Mouse (Mus musculus): ENCODE data around the gene Pard3. TPM values are rescaled to one million over a fixed set of nuclear protein-coding genes. Genes with fewer than 3 reads are reported as not detected.

Gene Pard3
- polyA plus RNA-seq, 1 experiment from 2014 or later: 27.3 TPM

DNA sequence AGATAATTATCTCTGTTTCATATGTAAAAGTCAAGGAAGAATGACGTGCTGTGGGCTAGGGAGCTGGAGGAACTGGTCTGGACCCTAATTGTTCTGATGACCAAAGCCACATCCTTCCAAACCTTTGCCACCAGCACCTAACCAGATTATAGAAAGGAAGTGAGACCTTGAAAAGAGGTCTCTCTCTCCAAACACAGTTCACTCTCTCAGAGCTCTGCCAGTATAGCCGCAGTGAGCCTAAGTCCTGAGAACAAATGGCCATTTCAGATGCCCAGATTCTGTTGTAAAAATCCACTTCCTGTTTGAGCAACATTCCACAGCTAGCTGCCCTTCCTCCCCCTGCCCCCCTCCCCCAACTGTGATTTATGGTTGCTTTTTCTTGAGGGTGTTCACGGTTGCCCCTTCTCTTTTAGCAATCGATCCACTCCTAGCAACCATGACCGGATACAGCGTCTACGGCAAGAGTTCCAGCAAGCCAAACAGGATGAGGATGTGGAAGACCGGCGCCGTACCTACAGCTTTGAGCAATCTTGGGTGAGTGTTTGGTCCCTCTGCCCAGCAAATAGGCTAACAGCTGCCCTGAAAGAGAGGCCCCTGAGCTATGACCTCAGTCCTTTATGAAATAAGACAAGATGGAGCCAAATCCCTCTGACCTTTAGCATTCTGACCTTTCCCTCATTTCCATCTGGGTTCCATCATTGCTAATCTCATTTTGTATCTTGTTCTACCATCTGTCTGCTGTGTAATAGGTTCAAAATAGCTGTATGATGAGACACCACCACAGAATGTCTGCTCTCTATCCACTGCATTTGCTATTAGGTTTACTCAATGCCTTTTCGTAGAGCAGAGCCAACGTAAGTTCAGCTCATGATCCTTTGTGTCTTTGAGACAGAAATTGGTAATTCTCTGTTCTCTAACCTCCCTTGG lies 529.2 kb downstream of the Pard3 start:
- H3K9me3 ChIP-seq (ENCODE audit: control insufficient read depth, low read length): no peaks in the 10 kb centered on the region
- H3K9ac ChIP-seq (replicated peaks; ENCODE audit: low read length): no peak overlapping the region
- H3K36me3 ChIP-seq (ENCODE audit: control insufficient read depth, insufficient read depth, low read length): no peaks in the 10 kb centered on the region
- H3K4me2 ChIP-seq (ENCODE audit: low read length): no peak overlapping the region
- peaks cover 6% of the 10 kb centered on the region; the same call in 1 of the 2 replicates for H3K4me1 ChIP-seq (ENCODE audit: control insufficient read depth, insufficient read depth, low read length)
- no peaks in the 10 kb centered on the region for H3K27me3 ChIP-seq (ENCODE audit: control insufficient read depth, insufficient read depth, low read length)
- DNase-seq (no peak), ATAC-seq (ENCODE audit: low FRiP score, low TSS enrichment) (no peak)
- no peak overlapping the region for H3K27ac ChIP-seq (replicated peaks; ENCODE audit: low read depth, low read length)
- no peak overlapping the region for H3K4me3 ChIP-seq (replicated peaks; ENCODE audit: low read depth, low read length)
- 90% methylated on average over 12 of the region's 12 CpGs for WGBS

DNA sequence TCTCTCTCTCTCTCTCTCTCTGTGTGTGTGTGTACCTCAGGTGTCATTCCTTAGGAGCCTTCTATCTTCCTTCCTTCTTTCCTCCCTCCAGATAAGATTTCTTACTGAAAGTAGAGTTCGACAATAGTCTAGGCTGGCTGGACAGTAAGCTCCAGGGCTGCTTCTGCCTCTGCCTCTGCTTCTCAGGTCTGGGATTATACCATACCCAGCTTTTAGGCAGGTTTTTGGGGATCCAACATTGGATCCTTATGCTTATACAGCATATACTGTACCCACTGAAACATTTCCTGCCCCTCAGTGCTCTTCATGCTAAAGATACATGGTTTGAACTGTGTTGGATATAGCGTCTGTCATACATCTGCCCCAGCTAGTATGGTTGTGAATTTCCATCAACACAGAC lies 536.9 kb downstream of the Pard3 start:
- ATAC-seq (ENCODE audit: low FRiP score, low TSS enrichment): no peak
- H3K9me3 ChIP-seq (ENCODE audit: control insufficient read depth, low read length): no peaks in the 10 kb centered on the region
- 99% methylated on average over 2 of the region's 2 CpGs for WGBS
- H3K4me1 ChIP-seq (ENCODE audit: control insufficient read depth, insufficient read depth, low read length): no peaks in the 10 kb centered on the region
- DNase-seq: no peak
- no peak overlapping the region for H3K4me2 ChIP-seq (ENCODE audit: low read length)
- no peak overlapping the region for H3K4me3 ChIP-seq (replicated peaks; ENCODE audit: low read depth, low read length)
- H3K9ac ChIP-seq (replicated peaks; ENCODE audit: low read length): no peak overlapping the region
- no peaks in the 10 kb centered on the region for H3K27me3 ChIP-seq (ENCODE audit: control insufficient read depth, insufficient read depth, low read length)
- no peak overlapping the region for H3K27ac ChIP-seq (replicated peaks; ENCODE audit: low read depth, low read length)
- no peaks in the 10 kb centered on the region for H3K36me3 ChIP-seq (ENCODE audit: control insufficient read depth, insufficient read depth, low read length)

DNA sequence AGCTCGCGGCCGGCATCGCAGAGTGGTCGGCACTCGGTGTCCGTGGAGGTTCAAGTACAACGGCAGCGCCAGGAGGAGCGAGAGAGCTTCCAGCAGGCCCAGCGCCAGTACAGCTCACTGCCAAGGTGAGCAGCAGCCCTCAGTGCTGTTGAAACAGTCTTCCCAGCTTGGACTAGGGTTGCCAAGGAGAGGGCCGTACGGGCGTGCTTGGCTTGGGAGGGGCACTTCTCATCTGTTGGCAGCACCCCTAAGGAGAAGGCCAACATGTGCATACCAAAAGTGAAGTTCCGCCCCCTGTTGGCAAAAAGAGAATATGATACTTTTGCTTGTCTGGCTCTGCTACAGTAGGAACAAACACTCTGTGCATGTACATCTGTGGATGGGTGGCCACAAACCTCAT lies 539.4 kb downstream of the Pard3 start:
- H3K9ac ChIP-seq (replicated peaks; ENCODE audit: low read length): no peak overlapping the region
- no peak overlapping the region for H3K4me2 ChIP-seq (ENCODE audit: low read length)
- 97% methylated on average over 15 of the region's 15 CpGs for WGBS
- H3K4me1 ChIP-seq (ENCODE audit: control insufficient read depth, insufficient read depth, low read length): 0 out of 2 replicates have a peak, but pooled peaks cover 1% of the 10 kb centered on the region
- ATAC-seq (ENCODE audit: low FRiP score, low TSS enrichment): no peak
- H3K27ac ChIP-seq (replicated peaks; ENCODE audit: low read depth, low read length): no peak overlapping the region
- no peak for DNase-seq
- H3K4me3 ChIP-seq (replicated peaks; ENCODE audit: low read depth, low read length): no peak overlapping the region
- H3K36me3 ChIP-seq (ENCODE audit: control insufficient read depth, insufficient read depth, low read length): no peaks in the 10 kb centered on the region
- no peaks in the 10 kb centered on the region for H3K27me3 ChIP-seq (ENCODE audit: control insufficient read depth, insufficient read depth, low read length)
- no peaks in the 10 kb centered on the region for H3K9me3 ChIP-seq (ENCODE audit: control insufficient read depth, low read length)

DNA sequence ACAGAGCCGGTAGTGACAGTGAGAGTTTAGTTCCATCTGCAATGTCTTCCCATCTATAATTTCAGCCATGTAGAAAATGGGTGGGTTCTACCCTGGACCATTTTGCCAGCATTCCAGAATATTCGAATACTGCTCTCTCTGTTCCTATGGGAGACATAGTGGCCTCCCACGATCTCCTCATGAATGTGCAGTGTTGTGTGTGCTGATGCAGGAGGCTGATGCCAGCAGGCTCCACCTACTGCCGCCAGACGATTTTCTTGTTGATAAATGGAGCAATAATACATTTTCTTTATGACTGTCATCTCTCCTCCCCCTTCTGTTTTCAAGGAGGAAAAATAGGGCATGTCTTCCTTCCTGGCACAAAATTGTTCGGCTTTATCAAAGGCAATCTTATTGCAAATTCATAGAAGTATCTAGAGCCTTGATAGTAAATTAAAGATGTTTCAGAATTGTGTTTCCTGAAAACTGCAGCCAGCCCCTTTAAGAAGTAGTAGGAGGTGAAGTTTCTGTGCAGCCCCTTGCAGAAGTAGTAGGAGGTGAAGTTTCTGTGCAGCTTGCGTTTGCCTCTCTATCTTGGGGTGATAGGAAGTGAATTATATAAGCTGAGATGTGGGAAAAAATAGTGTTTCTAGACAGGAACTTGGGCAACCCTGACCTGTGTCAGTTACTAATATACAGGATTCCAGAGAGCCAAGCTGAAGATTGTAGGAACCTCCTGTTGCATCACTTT lies 545.0 kb downstream of the Pard3 start:
- Histone ChIP-seq H3K4me1 (ENCODE audit: control insufficient read depth, insufficient read depth, low read length) (0 out of 2 replicates have a peak, but pooled peaks cover 2% of the 10 kb centered on the region), H3K9me3 (ENCODE audit: control insufficient read depth, low read length) (no peaks in the 10 kb centered on the region), H3K4me2 (ENCODE audit: low read length) (no peak overlapping the region), H3K27me3 (ENCODE audit: control insufficient read depth, insufficient read depth, low read length) (no peaks in the 10 kb centered on the region), H3K36me3 (ENCODE audit: control insufficient read depth, insufficient read depth, low read length) (no peaks in the 10 kb centered on the region), H3K27ac (replicated peaks; ENCODE audit: low read depth, low read length) (no peak overlapping the region), H3K4me3 (replicated peaks; ENCODE audit: low read depth, low read length) (no peak overlapping the region), H3K9ac (replicated peaks; ENCODE audit: low read length) (no peak overlapping the region)
- ATAC-seq (ENCODE audit: low FRiP score, low TSS enrichment): no peak
- WGBS: 82% methylated on average over 7 of the region's 7 CpGs
- no peak for DNase-seq

DNA sequence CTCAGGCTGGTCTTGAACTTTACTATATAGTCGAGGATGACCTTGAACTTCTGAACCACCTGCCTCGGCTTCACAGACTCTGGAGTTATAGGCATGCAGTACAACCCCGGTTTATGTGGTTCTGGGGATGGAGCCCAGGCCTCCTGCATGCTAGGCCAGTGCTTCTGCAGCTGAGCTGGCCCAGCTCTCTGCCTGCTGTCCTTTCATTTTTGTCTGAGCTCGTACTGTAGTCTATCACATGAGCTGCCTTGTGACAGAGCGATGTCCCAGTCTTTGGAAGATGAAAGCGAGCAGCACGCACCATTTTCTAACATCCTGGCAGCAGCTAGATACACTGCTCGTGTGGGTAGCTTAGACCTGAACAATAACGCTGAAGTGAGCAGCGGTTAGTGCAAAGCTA lies 545.6 kb downstream of the Pard3 start:
- no peak overlapping the region for H3K4me2 ChIP-seq (ENCODE audit: low read length)
- WGBS: 85% methylated on average over 10 of the region's 10 CpGs
- H3K4me3 ChIP-seq (replicated peaks; ENCODE audit: low read depth, low read length): no peak overlapping the region
- no peaks in the 10 kb centered on the region for H3K9me3 ChIP-seq (ENCODE audit: control insufficient read depth, low read length)
- 0 out of 2 replicates have a peak, but pooled peaks cover 2% of the 10 kb centered on the region for H3K4me1 ChIP-seq (ENCODE audit: control insufficient read depth, insufficient read depth, low read length)
- no peak overlapping the region for H3K27ac ChIP-seq (replicated peaks; ENCODE audit: low read depth, low read length)
- ATAC-seq (ENCODE audit: low FRiP score, low TSS enrichment) (no peak), DNase-seq (no peak)
- H3K27me3 ChIP-seq (ENCODE audit: control insufficient read depth, insufficient read depth, low read length): no peaks in the 10 kb centered on the region
- H3K9ac ChIP-seq (replicated peaks; ENCODE audit: low read length): no peak overlapping the region
- no peaks in the 10 kb centered on the region for H3K36me3 ChIP-seq (ENCODE audit: control insufficient read depth, insufficient read depth, low read length)

DNA sequence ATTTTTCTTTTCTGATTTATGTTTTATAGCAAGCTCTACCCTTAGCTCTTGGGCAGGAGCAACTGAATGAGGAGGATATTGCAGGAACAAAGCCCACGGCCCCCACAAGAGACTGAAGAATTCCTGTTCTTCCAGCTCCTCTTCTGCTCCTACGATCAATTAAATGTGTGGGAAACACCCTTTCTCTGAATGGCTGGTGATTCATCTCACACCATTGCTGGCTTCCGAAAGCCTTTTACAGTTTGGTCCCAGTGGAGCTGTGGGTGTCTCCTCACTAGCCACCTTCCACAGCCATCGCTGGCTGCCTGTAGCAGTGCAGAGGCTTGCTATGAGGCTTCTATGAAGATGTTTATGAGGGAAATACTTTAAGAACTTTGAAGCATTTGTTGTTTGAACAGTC lies 550.5 kb downstream of the Pard3 start:
- Histone ChIP-seq H3K4me3 (replicated peaks; ENCODE audit: low read depth, low read length) (no peak overlapping the region), H3K27me3 (ENCODE audit: control insufficient read depth, insufficient read depth, low read length) (no peaks in the 10 kb centered on the region), H3K9me3 (ENCODE audit: control insufficient read depth, low read length) (no peaks in the 10 kb centered on the region), H3K9ac (replicated peaks; ENCODE audit: low read length) (no peak overlapping the region), H3K27ac (replicated peaks; ENCODE audit: low read depth, low read length) (no peak overlapping the region), H3K36me3 (ENCODE audit: control insufficient read depth, insufficient read depth, low read length) (no peaks in the 10 kb centered on the region), H3K4me2 (ENCODE audit: low read length) (no peak overlapping the region), H3K4me1 (ENCODE audit: control insufficient read depth, insufficient read depth, low read length) (no peaks in the 10 kb centered on the region)
- ATAC-seq (ENCODE audit: low FRiP score, low TSS enrichment): no peak
- WGBS: 85% methylated on average over 4 of the region's 4 CpGs
- DNase-seq: no peak

DNA sequence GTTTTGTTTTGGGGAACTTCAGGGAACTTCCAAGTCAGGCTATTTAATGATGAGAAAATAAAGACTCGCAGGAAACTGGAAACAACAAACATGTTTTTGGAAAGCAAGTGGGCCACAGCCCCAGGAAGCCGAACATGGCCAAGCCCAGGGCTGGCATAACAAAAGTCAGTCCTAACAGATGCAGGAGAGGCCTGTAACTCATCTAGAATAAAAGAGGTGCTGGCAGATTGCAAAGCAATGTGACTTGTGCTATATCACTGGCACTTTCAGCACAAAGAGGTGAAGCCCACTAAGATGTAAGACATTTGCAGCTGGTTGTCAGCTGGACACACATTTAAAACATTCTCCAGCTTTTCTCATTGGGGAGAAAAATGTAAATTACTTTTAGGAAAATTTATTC lies 553.0 kb downstream of the Pard3 start:
- no peaks in the 10 kb centered on the region for H3K36me3 ChIP-seq (ENCODE audit: control insufficient read depth, insufficient read depth, low read length)
- H3K4me2 ChIP-seq (ENCODE audit: low read length): no peak overlapping the region
- DNase-seq: no peak
- H3K27me3 ChIP-seq (ENCODE audit: control insufficient read depth, insufficient read depth, low read length): no peaks in the 10 kb centered on the region
- H3K27ac ChIP-seq (replicated peaks; ENCODE audit: low read depth, low read length): no peak overlapping the region
- WGBS: 91% methylated on average over 2 of the region's 2 CpGs
- no peaks in the 10 kb centered on the region for H3K9me3 ChIP-seq (ENCODE audit: control insufficient read depth, low read length)
- no peak overlapping the region for H3K9ac ChIP-seq (replicated peaks; ENCODE audit: low read length)
- no peaks in the 10 kb centered on the region for H3K4me1 ChIP-seq (ENCODE audit: control insufficient read depth, insufficient read depth, low read length)
- no peak for ATAC-seq (ENCODE audit: low FRiP score, low TSS enrichment)
- H3K4me3 ChIP-seq (replicated peaks; ENCODE audit: low read depth, low read length): no peak overlapping the region

DNA sequence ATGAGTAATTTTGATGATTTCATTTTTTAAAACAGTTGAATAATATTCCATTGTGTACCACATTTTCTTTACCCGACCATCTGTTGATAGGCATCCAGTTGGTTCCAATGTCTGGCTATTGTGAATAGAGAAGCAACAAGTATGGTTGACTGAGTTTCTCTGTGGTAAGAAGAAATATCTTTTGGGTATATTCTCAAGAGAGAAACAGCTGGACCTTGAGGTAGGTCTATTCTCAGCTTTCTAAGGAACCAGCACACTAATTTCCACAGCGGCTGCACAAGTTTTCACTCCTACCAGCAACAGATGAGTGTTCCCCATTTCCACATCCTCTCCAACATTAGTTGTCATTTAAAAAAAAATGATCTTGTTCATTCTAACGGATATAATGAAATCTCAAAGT lies 558.4 kb downstream of the Pard3 start:
- H3K9me3 ChIP-seq (ENCODE audit: control insufficient read depth, low read length): no peaks in the 10 kb centered on the region
- H3K27ac ChIP-seq (replicated peaks; ENCODE audit: low read depth, low read length): no peak overlapping the region
- no peak overlapping the region for H3K4me2 ChIP-seq (ENCODE audit: low read length)
- no peak for ATAC-seq (ENCODE audit: low FRiP score, low TSS enrichment)
- no peak for DNase-seq
- H3K4me3 ChIP-seq (replicated peaks; ENCODE audit: low read depth, low read length): no peak overlapping the region
- no peaks in the 10 kb centered on the region for H3K4me1 ChIP-seq (ENCODE audit: control insufficient read depth, insufficient read depth, low read length)
- H3K27me3 ChIP-seq (ENCODE audit: control insufficient read depth, insufficient read depth, low read length): no peaks in the 10 kb centered on the region
- 90% methylated on average over 3 of the region's 3 CpGs for WGBS
- no peaks in the 10 kb centered on the region for H3K36me3 ChIP-seq (ENCODE audit: control insufficient read depth, insufficient read depth, low read length)
- H3K9ac ChIP-seq (replicated peaks; ENCODE audit: low read length): no peak overlapping the region

Measured in midbrain, embryonic 14.5 days (tissue).